Mouse (Mus musculus) gastrocnemius, adult 18-20 months (tissue): ENCODE results near the gene Lilra5. TPM values are rescaled to one million over a fixed set of nuclear protein-coding genes. Genes with fewer than 3 reads are reported as not detected.
A peak's percentile ranks its signal among the peaks of the same experiment; 100 is the strongest.
"Not testable (repeated sequence)": the region's sequence is repeated elsewhere in the genome, so short reads cannot be mapped to it uniquely, and the experiment has no call there.

ENCODE experiments used
- DNase-seq: peaks from one replicate; pipeline ENCODE4 v3.0.0; 2021; ENCODE audit warnings: low spot score
- long read RNA-seq, 2 experiments: library from polyadenylated mRNA; stranded (forward); transcript quantifications; one replicate each; pipeline ENCODE4 v2.0.0; 2021
- total RNA-seq, 2 experiments: library from RNA; stranded (reverse); gene quantifications; 2 replicates each; pipeline ENCODE4 v1.2.3; 2021

Gene Lilra5
- not detected for total RNA-seq
- long read RNA-seq, experiment 1 = 0 reads
- long read RNA-seq, experiment 2 = 0 reads

DNA sequence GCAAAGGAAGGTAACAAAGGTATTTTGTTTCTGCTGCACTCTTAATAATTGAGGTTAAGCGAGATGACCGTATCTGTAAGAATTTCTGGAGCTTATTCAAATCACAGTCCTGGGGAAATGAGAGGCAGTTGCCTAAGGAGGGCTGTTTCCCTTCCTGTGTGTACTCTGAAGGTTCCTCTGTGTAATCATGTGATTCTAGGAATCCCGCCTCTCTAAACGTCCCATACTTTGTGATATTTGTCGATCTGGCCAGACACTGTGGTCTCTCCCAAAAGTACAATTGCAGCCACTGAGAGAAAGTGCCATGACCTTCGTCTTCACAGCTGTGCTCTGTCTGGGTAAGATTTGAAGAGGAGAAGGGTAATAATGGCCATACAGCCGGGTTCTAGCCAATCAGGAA, at the start of gene Lilra5:
Gene Lilra5, plus strand, starts transcription at position 301 of the 400 bp plus-strand sequence.
- DNase-seq = no peak

DNA sequence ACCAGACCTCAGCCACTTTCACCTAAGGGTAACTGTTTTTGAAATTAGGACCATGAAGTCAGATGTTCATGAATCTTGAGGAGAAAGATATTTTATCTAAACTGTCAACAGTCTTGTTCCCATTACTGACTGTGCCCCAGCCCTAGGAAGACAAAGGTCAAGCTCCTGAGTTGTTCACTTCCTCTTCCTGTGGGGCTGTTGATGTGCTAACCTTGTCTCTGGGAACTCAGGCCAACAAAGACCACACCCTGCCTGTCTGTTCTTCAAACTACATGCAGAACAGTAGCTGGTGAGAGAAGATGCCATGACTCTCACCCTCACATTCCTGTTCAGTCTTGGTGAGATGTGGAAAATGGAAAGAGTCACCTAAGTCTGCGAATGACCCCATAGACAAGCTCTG, 30.4 kb upstream of the Lilra5 start:
- no peak for DNase-seq

DNA sequence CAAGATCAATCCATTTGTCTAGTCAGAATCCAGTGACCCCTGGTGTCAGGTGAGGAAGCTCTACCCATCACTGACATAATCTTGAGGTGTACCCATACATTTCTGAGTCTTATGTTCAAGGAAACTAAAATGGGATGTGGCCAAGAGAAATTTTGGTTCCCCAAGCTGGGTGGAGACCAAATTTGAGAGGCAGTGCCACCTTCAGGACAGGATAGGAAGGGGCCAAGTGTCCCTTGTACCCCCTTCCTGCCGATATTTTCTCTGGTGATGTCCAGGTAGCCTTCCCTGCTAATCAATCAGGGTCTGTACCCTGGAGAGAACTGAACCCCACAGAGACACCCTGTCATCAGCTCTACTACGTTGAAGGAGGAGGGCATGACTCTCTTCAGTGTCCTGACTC, 28.9 kb upstream of the Lilra5 start:
- no peak for DNase-seq

DNA sequence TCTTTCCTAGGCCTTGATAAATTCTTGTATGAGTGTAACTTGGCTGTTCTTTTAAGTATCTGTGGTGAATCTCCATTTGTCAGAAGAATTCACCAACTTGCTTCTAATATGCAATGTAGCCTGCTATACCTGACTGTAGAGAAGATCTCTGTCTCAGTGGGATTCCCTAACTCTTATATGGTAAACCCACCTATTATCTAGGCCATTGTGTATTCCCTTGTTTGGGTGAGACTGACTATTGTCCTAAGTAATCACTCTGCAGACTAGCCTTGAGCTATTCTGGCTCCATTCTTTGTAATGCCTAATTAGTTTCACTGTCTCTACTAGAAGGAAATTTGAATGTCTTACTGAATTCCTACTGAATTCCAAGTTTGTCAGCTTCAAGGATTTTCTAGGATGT, 24.1 kb upstream of the Lilra5 start:
- not testable (repeated sequence) for DNase-seq

DNA sequence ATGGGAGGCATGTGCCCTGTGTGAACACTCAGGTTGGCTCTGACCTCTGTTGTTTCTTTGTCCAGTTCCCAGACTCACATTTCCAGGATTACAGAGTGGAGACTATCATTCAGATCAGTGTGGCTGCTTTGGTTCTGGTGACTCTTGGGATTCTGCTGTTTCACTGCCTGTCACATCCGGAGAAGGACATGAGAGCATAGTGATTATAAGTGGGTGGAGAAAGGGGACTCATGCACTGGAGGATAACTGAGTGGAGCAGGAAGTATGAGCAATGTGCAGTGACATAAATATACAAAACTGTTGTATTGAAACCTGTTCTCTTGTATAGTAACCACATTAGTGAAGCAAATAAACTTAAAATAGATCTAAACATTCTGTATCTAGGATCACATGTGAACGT, 22.2 kb upstream of the Lilra5 start:
- no peak for DNase-seq

DNA sequence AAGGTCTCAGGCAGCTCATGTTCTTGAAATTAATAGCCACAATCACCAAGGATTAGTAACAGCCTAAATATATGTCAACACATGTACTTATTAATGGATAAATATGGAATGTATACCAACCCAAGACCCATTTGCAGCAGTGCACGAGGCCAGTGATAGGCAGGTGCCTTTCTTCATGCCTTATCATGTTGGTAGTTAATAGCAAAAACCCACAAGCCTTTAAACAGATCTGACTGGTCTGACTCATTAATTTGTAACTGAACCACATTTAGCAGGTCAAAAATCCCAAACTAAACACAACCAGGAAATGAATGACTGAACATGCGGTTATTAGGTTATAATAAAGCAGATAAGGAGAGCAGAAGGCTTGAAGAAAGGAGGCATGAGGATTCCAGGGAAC, 21.7 kb upstream of the Lilra5 start:
- no peak for DNase-seq

DNA sequence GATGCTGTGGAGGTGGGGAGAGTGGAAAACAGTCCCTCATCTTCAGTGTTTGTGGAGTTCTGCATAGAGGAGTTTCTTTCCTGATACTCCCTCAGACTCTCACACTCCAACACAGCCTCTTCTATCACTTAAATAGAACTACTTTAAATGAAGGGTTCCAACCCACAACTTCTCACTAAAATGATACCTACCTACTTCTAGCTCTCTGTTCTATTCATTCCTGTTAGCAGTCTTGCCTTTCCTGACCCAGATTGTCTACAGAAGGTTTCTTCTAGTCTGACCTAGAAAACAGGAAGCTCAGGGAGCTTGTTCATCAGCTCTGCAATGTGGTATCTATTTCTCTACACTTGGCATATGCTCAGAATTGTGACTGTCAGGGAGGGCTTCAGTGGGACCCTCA, 2.0 kb upstream of the Lilra5 start:
- DNase-seq = no peak

DNA sequence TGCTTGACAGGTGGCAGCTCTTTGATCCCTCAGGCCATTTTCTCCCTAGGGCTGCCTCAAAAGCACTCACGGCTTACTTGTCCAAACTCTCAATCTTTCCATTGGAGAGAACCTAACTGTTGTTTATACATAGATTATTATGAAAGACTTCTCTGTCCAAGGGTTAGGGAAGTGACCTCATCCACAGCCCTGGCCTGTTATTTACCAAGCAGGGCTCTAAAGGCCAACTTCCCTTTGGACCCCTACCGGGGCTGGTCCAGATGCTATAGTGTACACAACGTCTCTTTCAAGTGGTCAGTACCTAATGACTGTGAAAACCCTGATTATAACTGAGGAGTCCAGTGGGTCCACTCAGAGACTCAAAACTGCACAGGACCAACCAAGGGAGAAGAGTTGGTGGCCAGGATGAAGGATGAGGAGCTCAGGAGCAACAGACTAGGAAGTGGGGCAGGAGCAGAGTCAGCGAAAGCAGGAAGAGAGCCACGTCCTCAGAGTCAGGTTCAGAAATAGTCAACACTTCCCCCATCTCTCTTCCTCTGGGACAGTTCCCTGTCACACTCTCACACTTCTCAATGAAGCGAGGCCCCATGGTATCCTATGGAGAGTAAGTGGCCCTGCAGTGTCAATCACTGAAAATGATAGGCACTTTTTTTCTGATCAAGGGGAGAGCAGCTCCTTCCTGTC, 1.6 kb downstream of the Lilra5 start:
- no peak for DNase-seq

DNA sequence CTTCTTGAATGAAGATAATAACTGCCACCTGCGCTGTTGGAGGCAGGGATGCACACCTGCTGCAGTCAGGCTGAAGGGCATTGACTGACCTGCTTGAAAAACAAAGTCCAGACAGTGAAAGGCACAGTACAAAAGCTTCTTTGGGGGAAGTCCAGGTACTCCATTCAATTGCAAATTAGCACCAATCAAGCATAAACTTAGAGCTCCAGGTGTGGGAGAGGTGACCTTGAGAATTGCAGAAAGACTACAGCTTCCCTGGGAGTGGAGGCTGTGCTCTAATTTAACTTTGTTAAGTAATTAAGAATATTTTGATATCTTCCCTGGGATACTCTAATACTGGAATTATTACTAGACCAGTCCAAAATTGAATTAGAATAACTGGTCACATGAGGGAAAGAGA, 13.7 kb downstream of the Lilra5 start:
- not testable (repeated sequence) for DNase-seq

DNA sequence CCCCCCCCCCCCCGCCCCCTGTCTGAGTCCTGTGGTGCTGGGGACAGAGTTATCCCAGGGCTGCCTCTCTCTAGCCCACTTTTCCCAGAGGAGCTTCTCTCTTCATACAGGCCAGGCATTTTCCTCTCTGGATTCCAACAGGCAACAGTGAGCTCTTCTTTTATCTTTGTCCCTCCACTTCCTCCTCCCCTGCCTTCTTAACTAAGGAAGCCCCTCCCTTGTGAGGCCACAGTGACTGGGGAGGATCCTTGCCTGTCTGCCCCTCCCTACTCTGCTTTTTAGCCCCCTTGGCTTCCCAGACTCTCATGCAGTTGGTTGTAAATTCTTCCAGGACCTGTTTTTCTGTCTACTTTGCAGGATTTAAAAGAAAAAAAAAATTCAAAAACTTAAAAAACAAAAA, 18.5 kb downstream of the Lilra5 start:
- DNase-seq = not testable (repeated sequence)

DNA sequence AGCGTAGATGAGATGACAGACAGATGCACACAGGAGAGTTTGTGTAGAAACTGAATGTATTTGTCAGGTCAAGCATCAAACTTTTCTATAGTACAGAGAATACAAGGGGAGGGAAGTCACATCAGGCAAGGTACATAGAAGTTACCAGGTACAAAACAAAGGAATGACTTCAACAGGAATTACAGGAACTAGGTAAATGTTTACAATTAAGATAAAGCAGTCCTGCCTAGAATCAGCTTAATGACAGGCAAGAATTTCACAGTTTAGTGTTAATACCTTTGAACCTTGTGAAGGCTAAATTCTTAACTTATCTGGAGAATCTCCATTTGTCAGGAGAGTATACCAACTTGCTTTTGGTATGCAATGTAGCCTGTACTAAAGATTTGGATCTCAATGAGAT, 23.0 kb downstream of the Lilra5 start:
- not testable (repeated sequence) for DNase-seq

DNA sequence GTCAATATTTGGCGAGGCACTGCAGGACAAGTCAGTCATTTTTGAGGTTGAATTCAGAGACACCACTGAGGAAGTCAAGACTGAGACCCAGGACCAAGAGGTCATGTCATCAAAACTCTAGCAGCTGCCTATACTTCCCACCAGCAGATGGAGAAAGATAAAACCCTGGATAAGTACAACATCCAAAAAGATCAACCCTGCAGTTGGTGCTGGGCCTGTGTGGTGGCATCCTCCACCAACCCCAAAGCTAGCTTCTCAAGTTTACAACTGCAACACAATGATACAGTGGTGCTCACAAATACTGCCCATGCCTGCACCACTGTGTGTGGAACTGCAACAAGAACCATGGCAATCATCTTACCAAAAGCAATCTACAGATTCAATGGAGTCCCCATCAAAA, 34.6 kb downstream of the Lilra5 start:
- DNase-seq = not testable (repeated sequence)

DNA sequence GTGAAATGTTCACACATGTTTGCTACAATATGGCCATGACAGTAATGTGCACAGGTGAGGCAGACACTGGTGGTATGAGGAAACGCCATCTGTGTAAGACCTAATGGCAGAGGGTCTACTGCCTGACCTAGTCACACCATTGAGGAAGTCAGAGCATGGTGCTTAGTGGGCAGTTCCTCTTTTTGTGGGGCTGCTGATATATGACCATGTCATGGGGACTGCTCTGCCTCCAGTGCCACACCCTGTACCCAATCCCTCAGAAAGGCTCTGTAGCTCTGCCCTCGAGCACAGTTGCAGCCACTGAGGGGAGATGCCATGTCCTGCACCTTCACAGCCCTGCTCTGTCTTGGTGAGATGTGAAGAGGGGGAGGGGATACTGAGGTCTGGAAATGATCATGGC, 36.3 kb downstream of the Lilra5 start:
- peak; percentile 3 for DNase-seq

DNA sequence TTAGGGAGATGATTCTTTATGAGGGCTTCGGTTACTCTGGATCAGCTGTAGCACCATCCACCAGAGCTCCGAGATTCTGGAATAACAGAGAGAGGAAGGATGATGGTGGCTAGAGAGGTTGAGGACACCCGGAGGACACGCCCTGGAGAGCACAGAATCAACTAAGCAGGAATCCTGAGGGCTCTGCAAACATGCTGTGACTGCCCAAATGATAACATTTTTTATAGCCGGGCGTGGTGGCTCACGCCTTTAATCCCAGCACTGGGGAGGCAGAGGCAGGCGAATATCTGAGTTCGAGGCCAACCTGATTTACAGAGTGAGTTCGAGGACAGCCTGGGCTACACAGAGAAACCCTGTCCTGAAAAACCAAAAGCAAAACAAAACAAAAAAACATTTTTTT, 37.9 kb downstream of the Lilra5 start:
- DNase-seq = not testable (repeated sequence)

DNA sequence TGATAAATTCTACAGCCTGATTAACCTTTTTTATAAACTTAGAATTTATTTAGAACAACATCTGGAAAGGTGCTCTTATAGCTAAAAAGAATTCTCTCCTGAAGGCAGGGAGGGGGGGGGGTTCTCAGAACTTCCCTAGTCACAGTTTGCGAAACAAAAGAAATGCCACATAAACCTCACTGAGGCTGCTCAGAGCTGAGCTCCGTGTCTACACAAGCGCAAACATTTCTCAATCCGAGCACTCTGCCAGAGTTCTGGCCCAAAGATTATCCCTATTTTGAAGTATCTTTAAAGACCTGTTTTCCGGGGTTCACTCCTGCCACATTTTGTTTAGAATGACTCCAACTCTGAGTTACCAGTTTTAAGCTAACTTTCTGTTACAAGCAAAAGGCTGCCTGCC, 55.1 kb downstream of the Lilra5 start:
- DNase-seq = no peak

Other genes starting within 250 kb of the Lilra5 start
- gene Lair1, start 174.6 kb upstream of the Lilra5 start, total RNA-seq = under 1 TPM in 1 of 2 experiments, not detected in 1; 0.97 TPM
- gene Ttyh1, start 118.3 kb upstream of the Lilra5 start, total RNA-seq = 1 to 10 TPM in 1 of 2 experiments, under 1 TPM in 1; 0.81 to 1.6 TPM
- 10 to 100 TPM; 27.2 to 33.0 TPM for gene Leng8, start 100.7 kb upstream of the Lilra5 start, total RNA-seq
- 1 to 10 TPM; 1.8 to 2.2 TPM for gene Leng9, start 87.4 kb upstream of the Lilra5 start, total RNA-seq
- 1 to 10 TPM; 1.5 to 1.7 TPM for gene Cdc42ep5, start 72.9 kb upstream of the Lilra5 start, total RNA-seq
- gene Ncr1, start 100.0 kb downstream of the Lilra5 start, total RNA-seq = not detected
- not detected for gene Gp6, start 160.0 kb downstream of the Lilra5 start, total RNA-seq
- gene Rdh13, start 207.9 kb downstream of the Lilra5 start, total RNA-seq = 10 to 100 TPM; 12.6 to 15.4 TPM
- 1 to 10 TPM; 1.9 to 3.5 TPM for gene Eps8l1, start 222.9 kb downstream of the Lilra5 start, total RNA-seq